Mouse (Mus musculus): Measurements from ENCODE around the gene Nlrp6.

DNA sequence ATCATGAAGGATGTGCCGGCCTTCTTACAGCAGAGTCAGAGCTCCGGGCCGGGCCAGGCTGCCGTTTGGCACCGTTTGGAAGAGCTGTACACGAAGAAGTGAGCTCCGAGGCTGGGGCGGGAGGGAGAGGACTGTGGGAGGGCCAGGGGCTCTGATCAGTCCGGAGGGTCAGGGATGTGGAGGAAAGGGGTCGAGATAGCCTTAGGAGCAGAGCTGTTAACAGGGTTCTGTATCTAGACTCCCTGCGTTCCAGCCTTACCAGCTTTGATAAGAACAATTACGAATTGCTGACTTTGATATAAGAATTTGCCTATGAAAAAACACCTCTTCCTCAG is 38.3 kb upstream of the Nlrp6 start:
- no peak for TF ChIP-seq CTCF (IDR thresholded peaks at IDR 0.05; ENCODE audit: insufficient read depth, low read length)
- TF ChIP-seq POLR2A (IDR thresholded peaks at IDR 0.05; ENCODE audit: borderline replicate concordance, extremely low read depth, low read depth, low read length) = no peak

All from lung, adult 2 months (tissue).